Mouse (Mus musculus): ENCODE data around the gene Hivep3. TPM values are rescaled to one million over a fixed set of nuclear protein-coding genes. Genes with fewer than 3 reads are reported as not detected.

The Hivep3 gene
- polyA plus RNA-seq, 1 experiment from 2014 or later, result 17.1 TPM

DNA sequence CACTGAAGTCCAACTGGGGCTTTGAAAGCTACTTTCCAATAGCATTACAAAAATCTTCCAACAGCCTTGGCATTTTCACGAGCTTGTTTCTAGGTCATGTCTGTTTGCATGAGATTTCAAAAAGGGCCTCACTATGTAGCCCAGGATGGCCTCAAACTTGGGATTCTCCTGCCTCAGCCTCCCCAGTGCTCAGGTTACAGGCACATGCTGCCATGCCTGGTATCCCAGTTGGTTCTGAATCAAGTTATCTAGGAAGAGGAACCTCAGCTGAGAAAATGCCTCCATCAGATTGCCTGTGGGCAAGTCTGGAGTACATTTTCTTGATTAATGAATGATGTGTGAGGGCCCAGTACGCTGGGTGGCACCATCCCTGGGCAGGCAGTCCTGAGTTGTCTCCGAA is 324.6 kb downstream of the Hivep3 start:
- H3K9me3 ChIP-seq (ENCODE audit: control insufficient read depth, low read length), result no peaks in the 10 kb centered on the region
- H3K4me3 ChIP-seq (replicated peaks; ENCODE audit: low read depth, low read length), result no peak overlapping the region
- WGBS, result 91% methylated on average over 3 of the region's 3 CpGs
- no peaks in the 10 kb centered on the region for H3K36me3 ChIP-seq (ENCODE audit: control insufficient read depth, insufficient read depth, low read length)
- ATAC-seq (ENCODE audit: low FRiP score, low TSS enrichment) (no peak), DNase-seq (no peak)
- H3K27me3 ChIP-seq (ENCODE audit: control insufficient read depth, insufficient read depth, low read length), result no peaks in the 10 kb centered on the region
- no peak overlapping the region for H3K4me2 ChIP-seq (ENCODE audit: low read length)
- H3K9ac ChIP-seq (replicated peaks; ENCODE audit: low read length), result no peak overlapping the region
- H3K27ac ChIP-seq (replicated peaks; ENCODE audit: low read depth, low read length), result no peak overlapping the region
- peaks cover 3% of the 10 kb centered on the region; the same call in 1 of the 2 replicates for H3K4me1 ChIP-seq (ENCODE audit: control insufficient read depth, insufficient read depth, low read length)

- H3K9ac ChIP-seq (replicated peaks; ENCODE audit: low read length), result no peak overlapping the region
- H3K9me3 ChIP-seq (ENCODE audit: control insufficient read depth, low read length), result no peaks in the 10 kb centered on the region
- H3K4me3 ChIP-seq (replicated peaks; ENCODE audit: low read depth, low read length), result no peak overlapping the region
- H3K4me1 ChIP-seq (ENCODE audit: control insufficient read depth, insufficient read depth, low read length), result peaks cover 3% of the 10 kb centered on the region; the same call in 1 of the 2 replicates
- ATAC-seq (ENCODE audit: low FRiP score, low TSS enrichment), result no peak
- H3K27me3 ChIP-seq (ENCODE audit: control insufficient read depth, insufficient read depth, low read length), result no peaks in the 10 kb centered on the region
- no peaks in the 10 kb centered on the region for H3K36me3 ChIP-seq (ENCODE audit: control insufficient read depth, insufficient read depth, low read length)
- no peak for DNase-seq
- WGBS, result 82% methylated on average over 10 of the region's 10 CpGs
- no peak overlapping the region for H3K4me2 ChIP-seq (ENCODE audit: low read length)
- H3K27ac ChIP-seq (replicated peaks; ENCODE audit: low read depth, low read length), result no peak overlapping the region
Observed at GRCm38 (mm10) chr4:120058794-120059193, 325.2 kb downstream of the Hivep3 start.

DNA sequence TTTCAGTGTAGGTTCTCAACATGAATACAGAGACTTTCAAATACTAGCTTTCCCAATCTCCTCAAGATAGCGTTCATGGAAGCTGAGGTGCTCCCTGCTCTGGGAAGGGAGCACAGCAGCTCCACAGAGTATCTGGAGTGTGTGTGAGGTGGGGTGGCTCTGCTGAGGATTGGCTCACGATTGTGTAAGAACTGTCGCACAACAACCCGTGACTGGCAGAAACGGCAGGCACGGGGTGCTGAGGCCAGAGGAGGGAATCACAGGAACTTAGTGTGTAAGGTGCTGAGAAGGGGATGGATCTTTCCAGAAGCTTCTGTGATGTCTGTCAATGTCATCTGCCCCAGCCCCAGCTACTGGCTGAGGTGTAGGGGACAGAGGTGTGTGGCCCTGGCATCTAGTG is 328.1 kb downstream of the Hivep3 start:
- no peak for DNase-seq

GRCm38 (mm10) chr4:120062198-120062597 is 328.6 kb downstream of the Hivep3 start:
- no peak overlapping the region for H3K4me3 ChIP-seq (replicated peaks; ENCODE audit: low read depth, low read length)
- no peaks in the 10 kb centered on the region for H3K36me3 ChIP-seq (ENCODE audit: control insufficient read depth, insufficient read depth, low read length)
- H3K9ac ChIP-seq (replicated peaks; ENCODE audit: low read length), result no peak overlapping the region
- no peak for DNase-seq
- no peak overlapping the region for H3K27ac ChIP-seq (replicated peaks; ENCODE audit: low read depth, low read length)
- H3K4me1 ChIP-seq (ENCODE audit: control insufficient read depth, insufficient read depth, low read length), result peaks cover 3% of the 10 kb centered on the region; the same call in 1 of the 2 replicates
- H3K4me2 ChIP-seq (ENCODE audit: low read length), result no peak overlapping the region
- ATAC-seq (ENCODE audit: low FRiP score, low TSS enrichment), result no peak
- no peaks in the 10 kb centered on the region for H3K27me3 ChIP-seq (ENCODE audit: control insufficient read depth, insufficient read depth, low read length)
- H3K9me3 ChIP-seq (ENCODE audit: control insufficient read depth, low read length), result no peaks in the 10 kb centered on the region
- 76% methylated on average over 6 of the region's 6 CpGs for WGBS

More for the DNA sequence above, 328.1 kb downstream of the Hivep3 start:
- H3K9me3 ChIP-seq (ENCODE audit: control insufficient read depth, low read length), result no peaks in the 10 kb centered on the region
- no peak for ATAC-seq (ENCODE audit: low FRiP score, low TSS enrichment)
- H3K27ac ChIP-seq (replicated peaks; ENCODE audit: low read depth, low read length), result no peak overlapping the region
- H3K36me3 ChIP-seq (ENCODE audit: control insufficient read depth, insufficient read depth, low read length), result no peaks in the 10 kb centered on the region
- no peaks in the 10 kb centered on the region for H3K27me3 ChIP-seq (ENCODE audit: control insufficient read depth, insufficient read depth, low read length)
- 93% methylated on average over 6 of the region's 6 CpGs for WGBS
- H3K4me3 ChIP-seq (replicated peaks; ENCODE audit: low read depth, low read length), result no peak overlapping the region
- H3K4me2 ChIP-seq (ENCODE audit: low read length), result no peak overlapping the region
- H3K4me1 ChIP-seq (ENCODE audit: control insufficient read depth, insufficient read depth, low read length), result peaks cover 3% of the 10 kb centered on the region; the same call in 1 of the 2 replicates
- H3K9ac ChIP-seq (replicated peaks; ENCODE audit: low read length), result no peak overlapping the region

- 92% methylated on average over 11 of the region's 11 CpGs for WGBS
- Histone ChIP-seq H3K4me2 (ENCODE audit: low read length) (no peak overlapping the region), H3K36me3 (ENCODE audit: control insufficient read depth, insufficient read depth, low read length) (no peaks in the 10 kb centered on the region), H3K9ac (replicated peaks; ENCODE audit: low read length) (no peak overlapping the region), H3K27me3 (ENCODE audit: control insufficient read depth, insufficient read depth, low read length) (no peaks in the 10 kb centered on the region), H3K27ac (replicated peaks; ENCODE audit: low read depth, low read length) (no peak overlapping the region), H3K4me3 (replicated peaks; ENCODE audit: low read depth, low read length) (no peak overlapping the region), H3K9me3 (ENCODE audit: control insufficient read depth, low read length) (no peaks in the 10 kb centered on the region), H3K4me1 (ENCODE audit: control insufficient read depth, insufficient read depth, low read length) (peaks cover 3% of the 10 kb centered on the region; the same call in 1 of the 2 replicates)
- DNase-seq (no peak), ATAC-seq (ENCODE audit: low FRiP score, low TSS enrichment) (no peak)
Observed at GRCm38 (mm10) chr4:120062754-120063153, 329.2 kb downstream of the Hivep3 start.

GRCm38 (mm10) chr4:120063353-120064124 is 330.0 kb downstream of the Hivep3 start:
- WGBS, result 93% methylated on average over 20 of the region's 20 CpGs
- Histone ChIP-seq H3K4me1 (ENCODE audit: control insufficient read depth, insufficient read depth, low read length) (peaks cover 3% of the 10 kb centered on the region; the same call in 1 of the 2 replicates), H3K27ac (replicated peaks; ENCODE audit: low read depth, low read length) (no peak overlapping the region), H3K4me3 (replicated peaks; ENCODE audit: low read depth, low read length) (no peak overlapping the region), H3K36me3 (ENCODE audit: control insufficient read depth, insufficient read depth, low read length) (no peaks in the 10 kb centered on the region), H3K4me2 (ENCODE audit: low read length) (no peak overlapping the region), H3K9ac (replicated peaks; ENCODE audit: low read length) (no peak overlapping the region), H3K27me3 (ENCODE audit: control insufficient read depth, insufficient read depth, low read length) (no peaks in the 10 kb centered on the region), H3K9me3 (ENCODE audit: control insufficient read depth, low read length) (no peaks in the 10 kb centered on the region)
- no peak for ATAC-seq (ENCODE audit: low FRiP score, low TSS enrichment)
- no peak for DNase-seq

- Histone ChIP-seq H3K4me3 (replicated peaks; ENCODE audit: low read depth, low read length) (no peak within 1 kb of the TSS), H3K4me2 (ENCODE audit: low read length) (no peak within 1 kb of the TSS), H3K9me3 (ENCODE audit: control insufficient read depth, low read length) (no peaks in the 10 kb centered on the region), H3K27me3 (ENCODE audit: control insufficient read depth, insufficient read depth, low read length) (no peaks in the 10 kb centered on the region), H3K27ac (replicated peaks; ENCODE audit: low read depth, low read length) (no peak within 1 kb of the TSS), H3K4me1 (ENCODE audit: control insufficient read depth, insufficient read depth, low read length) (peaks cover under 1% of the 10 kb centered on the region; the same call in 1 of the 2 replicates), H3K36me3 (ENCODE audit: control insufficient read depth, insufficient read depth, low read length) (no peaks in the 10 kb centered on the region), H3K9ac (replicated peaks; ENCODE audit: low read length) (no peak within 1 kb of the TSS)
- ATAC-seq (ENCODE audit: low FRiP score, low TSS enrichment) (no peak), DNase-seq (no peak)
- WGBS, result 92% methylated on average over 10 of the region's 10 CpGs
Observed at GRCm38 (mm10) chr4:120064696-120065095, 331.1 kb downstream of the Hivep3 start, which contains the start of gene AL607142.1. Gene AL607142.1 (plus strand): TSS chr4:120064996.

DNA sequence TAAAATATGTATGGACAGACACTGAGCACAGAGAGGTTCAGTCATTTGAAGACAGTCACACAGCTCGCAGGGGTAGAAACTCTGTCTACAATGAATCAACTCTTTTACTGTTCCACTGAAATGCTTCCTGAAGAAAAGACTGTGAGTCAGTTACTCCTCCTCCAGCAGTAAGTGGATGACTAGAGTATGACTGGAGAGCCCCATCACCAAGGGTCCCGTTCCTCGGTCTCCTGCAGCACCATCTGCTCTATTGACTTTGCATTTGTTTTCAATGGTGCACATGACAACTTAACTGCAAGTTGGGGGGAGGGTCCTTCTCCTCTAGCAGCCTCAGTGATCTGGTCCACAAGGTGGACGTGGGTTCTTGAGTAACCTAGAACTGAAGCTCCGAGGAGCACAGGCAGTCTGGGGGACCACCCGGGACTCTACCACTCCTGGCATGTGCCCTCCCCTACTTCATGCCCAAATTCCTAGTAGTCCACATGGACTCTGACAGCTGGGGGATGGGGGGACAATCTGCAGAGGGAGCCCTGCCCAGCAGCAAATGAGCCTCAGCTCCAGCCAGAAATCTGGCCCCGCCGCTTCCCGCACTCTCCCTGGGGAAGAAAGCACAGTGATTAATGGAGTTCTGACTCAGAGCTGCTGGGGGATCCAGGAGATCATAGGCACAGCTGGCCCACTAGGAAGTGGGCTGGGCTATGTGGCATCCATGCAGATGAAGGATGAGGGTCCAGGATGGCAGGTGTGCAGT is 333.4 kb downstream of the Hivep3 start:
- Histone ChIP-seq H3K4me2 (ENCODE audit: low read length) (no peak overlapping the region), H3K27me3 (ENCODE audit: control insufficient read depth, insufficient read depth, low read length) (no peaks in the 10 kb centered on the region), H3K9ac (replicated peaks; ENCODE audit: low read length) (no peak overlapping the region), H3K9me3 (ENCODE audit: control insufficient read depth, low read length) (no peaks in the 10 kb centered on the region), H3K4me1 (ENCODE audit: control insufficient read depth, insufficient read depth, low read length) (no peaks in the 10 kb centered on the region), H3K4me3 (replicated peaks; ENCODE audit: low read depth, low read length) (no peak overlapping the region), H3K36me3 (ENCODE audit: control insufficient read depth, insufficient read depth, low read length) (no peaks in the 10 kb centered on the region), H3K27ac (replicated peaks; ENCODE audit: low read depth, low read length) (no peak overlapping the region)
- 79% methylated on average over 9 of the region's 9 CpGs for WGBS
- ATAC-seq (ENCODE audit: low FRiP score, low TSS enrichment), result no peak
- DNase-seq, result no peak

All from midbrain, embryonic 14.5 days (tissue).